Mouse (Mus musculus) mouse embryonic stem cell (cell line): ENCODE measurements around the gene Papln.

Experiments
- in situ Hi-C, 2 experiments: fragments of 300-500 bp; cut with MboI; formaldehyde crosslinking; loops; 1 replicate in 1 of 2; 3 replicates in 1 of 2; pipeline ENCODE4 v1.14.3; 2019 to 2020; ENCODE audit warnings: low sequenced_read_pairs in 2 of 2, low pct_unique_long_range_greater_than_20kb in 1 of 2, mixed read lengths in 1 of 2; ENCODE audit not compliant: unreplicated experiment in 1 of 2

Papln gene

DNA sequence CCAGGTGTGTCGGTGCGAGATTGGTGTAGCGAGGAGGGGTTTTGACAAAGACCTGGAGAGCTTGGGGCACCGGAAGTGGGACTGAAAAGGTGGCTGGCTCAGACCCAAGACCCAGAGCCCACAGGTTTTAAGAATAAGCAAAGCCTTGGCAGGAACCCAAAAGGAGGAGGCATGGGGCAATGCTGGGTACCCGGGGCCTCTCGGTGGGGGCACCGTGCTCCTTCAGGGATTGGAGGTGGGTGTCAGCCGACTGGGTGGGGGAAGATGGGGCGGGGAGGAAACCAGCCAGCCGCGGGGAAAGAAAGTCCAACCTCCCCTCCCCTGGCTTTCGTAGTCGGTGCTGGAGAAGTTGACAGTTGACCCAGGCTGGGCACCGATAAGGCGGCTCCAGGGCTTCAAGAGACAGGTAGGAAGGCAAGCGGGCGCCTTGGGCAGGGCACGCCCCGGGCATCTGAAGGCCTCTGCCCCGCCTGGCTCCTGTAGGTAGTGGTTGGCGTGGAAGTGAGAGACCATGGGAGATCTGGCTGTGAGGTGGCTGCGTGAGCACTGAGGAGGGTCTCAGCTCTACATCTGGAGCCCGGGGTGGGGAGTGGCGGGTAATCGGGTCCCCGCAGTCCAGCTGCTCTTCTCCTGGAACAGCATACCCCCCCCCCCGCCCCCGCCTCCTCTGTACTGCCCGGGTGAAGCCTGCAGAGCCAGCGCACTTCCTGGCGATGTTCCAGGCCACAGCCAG is at the start of gene Papln:
TSS of gene Papln (plus strand) at position 324 of the 733 bp plus-strand sequence.
- in situ Hi-C loops: loop anchor here (10.0 to 25.0 kb wide), 2 partner anchors 49 to 651 kb away; no protein-coding TSS in a partner anchor

- in situ Hi-C loops: loop anchor here in 1 of 2 experiments (10.0 to 25.0 kb wide), 2 partner anchors 51 to 349 kb away; partner anchors contain the start of genes Acot3, Acot5 and Papln
Measured at GRCm38 (mm10) chr12:83713749-83714148, 49.7 kb upstream of the Papln start.

DNA sequence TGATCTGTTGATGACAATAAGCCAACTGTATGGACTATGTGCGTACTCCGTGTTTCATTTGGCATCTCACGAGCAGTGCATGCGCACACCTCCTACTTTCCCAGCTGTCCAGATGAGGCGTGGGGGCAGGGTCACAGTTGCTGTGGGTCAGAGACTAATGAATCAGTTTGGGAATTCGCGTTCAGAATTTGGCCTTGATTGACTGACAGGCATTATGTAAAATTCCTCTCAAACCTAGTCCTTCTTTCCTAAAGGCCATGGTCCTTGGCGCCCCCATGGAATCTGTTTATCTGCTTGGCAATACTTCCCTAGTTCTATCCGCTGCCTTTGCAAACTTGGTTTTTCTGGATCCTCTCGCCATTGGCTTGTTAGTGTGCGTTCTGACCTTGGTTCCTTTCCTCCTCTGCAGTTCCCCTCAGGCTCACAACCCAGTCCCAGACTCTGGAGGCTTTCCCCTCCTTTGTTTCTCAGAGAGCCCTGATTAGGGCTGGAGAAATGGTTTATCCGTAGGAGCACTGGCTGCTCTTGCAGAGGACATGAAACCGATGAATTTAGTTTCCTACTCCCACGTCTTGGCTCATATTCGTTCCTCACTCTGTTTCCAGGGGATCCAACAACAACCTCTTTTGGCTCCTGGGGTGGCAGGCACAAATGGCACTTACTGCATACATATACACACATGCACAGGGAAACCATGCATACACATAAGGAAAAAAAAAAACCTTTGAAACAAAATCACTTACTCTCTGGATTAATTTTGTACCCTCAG is 46.8 kb upstream of the Papln start:
- in situ Hi-C loops: loop anchor here in 1 of 2 experiments (10.0 to 25.0 kb wide), 2 partner anchors 48 to 346 kb away; partner anchors contain the start of genes Acot3, Acot5 and Papln

- in situ Hi-C loops: loop anchor here in 1 of 2 experiments (10.0 to 25.0 kb wide), 2 partner anchors 45 to 343 kb away; partner anchors contain the start of genes Acot3, Acot5 and Papln
Measured at GRCm38 (mm10) chr12:83719431-83719830, 44.0 kb upstream of the Papln start.

DNA sequence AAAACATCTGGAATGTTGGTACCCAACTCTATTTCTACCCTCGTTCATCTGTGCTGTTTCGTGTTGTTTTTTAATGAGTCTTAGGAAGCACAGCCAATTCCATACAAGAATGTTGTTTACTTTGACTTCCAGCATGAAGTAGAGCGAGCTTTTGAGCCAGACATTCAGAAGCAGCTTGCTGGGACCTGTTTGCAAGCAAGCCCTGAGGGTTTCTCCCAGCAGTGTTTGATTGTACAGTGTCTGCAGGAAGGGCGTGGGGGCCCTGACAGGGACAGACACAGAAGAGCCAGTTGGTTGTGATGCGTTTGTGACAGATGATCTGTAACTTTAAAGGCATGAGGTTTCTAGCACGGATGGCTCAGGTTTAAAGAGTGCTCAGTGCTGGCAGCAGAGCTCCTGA is 42.2 kb upstream of the Papln start:
- in situ Hi-C loops: loop anchor here in 1 of 2 experiments (25.0 kb wide), 1 partner anchor 341 kb away; the partner anchor contains the start of genes Acot3 and Acot5

- in situ Hi-C loops: loop anchor here in 1 of 2 experiments (25.0 kb wide), 1 partner anchor 339 kb away; the partner anchor contains the start of genes Acot3 and Acot5
Measured at GRCm38 (mm10) chr12:83723037-83723436, 40.4 kb upstream of the Papln start.

DNA sequence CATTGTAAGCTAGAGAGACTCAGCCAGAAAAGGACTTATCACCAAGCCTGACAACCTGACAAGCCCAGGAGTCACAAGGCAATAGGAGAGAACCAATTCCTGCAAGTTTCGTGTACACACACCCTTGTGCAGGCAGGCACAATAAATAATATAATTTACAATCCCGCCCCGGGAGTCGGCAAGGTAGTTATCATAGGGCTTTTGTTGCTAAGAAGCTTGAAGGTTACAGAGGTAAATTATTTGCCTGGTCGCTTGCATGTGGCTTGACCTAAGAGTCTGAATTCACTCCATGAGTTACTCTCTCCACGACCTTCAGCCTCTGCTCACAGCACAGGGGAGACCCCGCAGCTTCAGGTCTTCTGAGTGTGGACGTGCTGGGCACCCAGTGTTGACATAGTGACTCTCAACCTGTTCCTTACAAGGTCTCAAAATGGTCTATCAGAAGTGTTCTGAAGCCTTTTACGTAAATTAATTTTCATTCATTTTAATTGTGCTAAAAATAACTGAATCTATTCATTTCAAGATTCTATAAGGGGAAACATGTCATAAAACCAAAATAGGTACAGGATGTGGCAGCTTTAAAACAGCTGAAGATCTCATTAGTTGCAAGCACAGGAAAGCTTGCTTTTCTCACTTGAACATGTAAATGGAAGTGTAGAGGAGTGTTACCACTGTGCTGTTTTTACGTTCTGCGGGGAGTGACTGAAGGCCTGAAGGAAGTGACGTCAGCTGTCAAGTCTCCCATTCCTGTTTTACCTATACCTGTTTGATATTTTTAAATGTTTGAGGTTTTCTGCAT is 36.7 kb upstream of the Papln start:
- in situ Hi-C loops: no loop called here

DNA sequence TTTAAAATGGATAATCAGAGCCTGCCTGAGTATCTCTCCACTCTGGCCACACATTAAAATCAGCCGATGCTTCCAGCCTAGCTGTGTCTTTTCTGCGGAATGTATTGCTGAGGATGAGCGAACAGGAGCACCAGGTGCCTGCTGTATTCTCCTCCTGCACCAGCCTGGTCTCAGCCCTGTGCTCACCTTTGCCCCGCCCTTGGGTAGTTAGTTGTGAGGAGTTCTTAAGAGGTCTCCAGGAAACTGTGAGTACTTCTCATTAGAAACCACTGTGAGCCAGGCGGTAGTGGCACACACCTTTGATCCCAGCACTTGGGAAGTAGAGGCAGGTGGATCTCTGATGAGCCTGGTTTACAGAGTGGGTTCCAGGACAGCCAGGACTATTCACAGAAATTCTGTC is 31.2 kb upstream of the Papln start:
- in situ Hi-C loops: no loop called here

GRCm38 (mm10) chr12:83734047-83734446 is 29.4 kb upstream of the Papln start:
- in situ Hi-C loops: no loop called here

DNA sequence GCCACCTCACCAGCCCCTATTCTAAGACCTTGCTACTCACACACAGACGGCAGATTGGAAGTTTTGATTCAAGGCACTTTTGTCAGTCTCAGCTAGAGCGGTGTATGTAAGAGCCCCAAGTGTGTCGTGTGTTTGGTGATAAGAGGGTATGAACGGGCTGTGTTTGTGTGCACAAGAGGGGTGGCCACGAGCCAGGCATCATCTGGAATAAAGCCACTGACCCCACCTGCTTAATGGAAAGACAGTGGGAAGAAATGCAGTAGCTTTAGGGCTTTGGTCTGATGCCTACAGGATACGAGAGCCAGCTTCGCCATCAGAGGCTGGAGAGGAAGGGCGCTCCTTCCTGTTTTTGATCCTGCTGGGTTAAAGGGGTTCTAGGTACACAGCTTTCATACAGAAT is 27.2 kb upstream of the Papln start:
- in situ Hi-C loops: no loop called here

DNA sequence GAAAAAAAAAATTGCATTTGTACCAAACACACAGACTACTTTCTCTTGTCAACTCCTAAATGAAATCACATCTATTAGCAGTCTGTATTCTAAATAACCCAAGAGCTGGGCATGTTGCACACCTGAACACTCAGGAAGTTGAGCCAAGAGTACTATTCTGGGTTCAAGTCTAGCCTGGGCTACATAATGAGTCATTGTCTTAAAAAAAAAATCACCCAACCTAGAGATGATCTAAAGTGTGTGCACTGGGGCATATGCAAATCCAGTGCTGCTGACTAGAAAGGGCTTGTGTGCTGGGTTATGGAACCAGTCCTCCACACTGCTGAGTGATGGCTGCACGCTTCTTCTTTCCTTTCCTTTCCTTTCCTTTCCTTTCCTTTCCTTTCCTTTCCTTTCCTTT is 24.8 kb upstream of the Papln start:
- in situ Hi-C loops: no loop called here

GRCm38 (mm10) chr12:83741722-83742121 is 21.7 kb upstream of the Papln start:
- in situ Hi-C loops: no loop called here

- in situ Hi-C loops: no loop called here
Measured at GRCm38 (mm10) chr12:83742834-83743233, 20.6 kb upstream of the Papln start.

GRCm38 (mm10) chr12:83743712-83744111 is 19.7 kb upstream of the Papln start:
- in situ Hi-C loops: no loop called here

GRCm38 (mm10) chr12:83749186-83749585 is 14.2 kb upstream of the Papln start:
- in situ Hi-C loops: no loop called here

- in situ Hi-C loops: loop anchor here in 1 of 2 experiments (25.0 kb wide), 1 partner anchor 640 kb away; no protein-coding TSS in a partner anchor
Measured at GRCm38 (mm10) chr12:83752495-83752894, 10.9 kb upstream of the Papln start.

DNA sequence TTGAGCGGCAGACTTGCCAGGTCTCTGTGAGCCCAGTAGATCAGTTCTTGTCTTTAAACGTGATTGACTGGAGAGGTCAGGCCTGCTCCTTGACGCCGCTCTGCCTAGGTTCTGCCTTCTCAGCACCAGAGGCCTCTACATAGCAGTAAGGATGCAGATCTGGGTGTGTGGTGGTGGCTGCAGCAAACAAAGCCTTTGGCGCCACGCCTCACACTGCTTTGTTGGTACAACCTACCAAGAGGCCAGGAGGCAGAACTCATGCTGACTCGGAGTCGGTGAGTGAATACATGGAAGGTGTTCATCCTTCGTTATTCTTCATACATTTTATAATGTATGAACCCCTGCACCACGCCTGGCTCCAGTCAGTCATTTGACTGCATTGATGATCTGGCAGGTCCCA is 4.7 kb upstream of the Papln start:
- in situ Hi-C loops: loop anchor here in 1 of 2 experiments (25.0 kb wide), 1 partner anchor 646 kb away; no protein-coding TSS in a partner anchor

DNA sequence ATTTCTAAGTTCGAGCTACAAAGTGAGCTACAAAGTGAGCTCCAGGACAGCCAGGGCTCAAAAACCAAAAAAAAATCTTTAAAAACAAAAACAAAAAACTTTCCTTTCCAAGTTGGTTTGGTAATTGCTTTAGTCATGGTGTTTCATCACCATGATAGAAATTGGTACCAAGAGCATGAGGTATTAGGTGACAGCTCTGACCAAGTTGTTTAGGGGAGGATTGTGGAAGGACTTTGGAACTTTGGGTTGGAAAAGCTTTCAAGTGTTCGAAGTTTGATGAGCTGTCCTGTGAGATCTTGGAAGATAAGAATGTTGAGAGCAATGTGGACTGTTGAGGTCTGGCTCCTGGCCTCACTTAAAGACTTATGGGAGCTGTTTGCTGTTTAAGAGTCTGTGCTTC is 3.2 kb upstream of the Papln start:
- in situ Hi-C loops: loop anchor here (10.0 to 25.0 kb wide), 2 partner anchors 45 to 648 kb away; no protein-coding TSS in a partner anchor
